Mouse (Mus musculus) stomach, embryonic 16.5 days (tissue): ENCODE measurements around the gene Ccl22. TPM values are rescaled to one million over a fixed set of nuclear protein-coding genes. Genes with fewer than 3 reads are reported as not detected.
A peak's percentile ranks its signal among the peaks of the same experiment; 100 is the strongest.

ENCODE experiments used
- ATAC-seq: fragments of 200-750 bp; cut with Nextera tagmentation; 2 replicates; pipeline ENCODE4 v1.8.0; 2017; ENCODE audit warnings: moderate number of reproducible peaks, moderate TSS enrichment; ENCODE audit not compliant: insufficient read depth, low FRiP score
- H3K27ac ChIP-seq: fragments of 300-500 bp; sonication (generic); 2 replicates; pipeline ENCODE4 v1.5.1; 2014; ENCODE audit warnings: low read length
- H3K27me3 ChIP-seq: fragments of 300-500 bp; sonication (generic); 2 replicates; pipeline ENCODE4 v1.6.1; 2014; ENCODE audit warnings: low read length, control low read depth, mixed read lengths; ENCODE audit not compliant: control insufficient read depth, insufficient read depth
- H3K36me3 ChIP-seq: fragments of 300-500 bp; sonication (generic); 2 replicates; pipeline ENCODE4 v1.6.1; 2014; ENCODE audit warnings: low read length; ENCODE audit not compliant: control insufficient read depth, insufficient read depth
- H3K4me1 ChIP-seq: fragments of 300-500 bp; sonication (generic); 2 replicates; pipeline ENCODE4 v1.6.1; 2014; ENCODE audit warnings: low read length, control low read depth, mixed read lengths; ENCODE audit not compliant: control insufficient read depth, insufficient read depth
- H3K4me2 ChIP-seq: fragments of 300-500 bp; sonication (generic); 2 replicates; pipeline ENCODE4 v1.6.1; 2014; ENCODE audit warnings: low read depth, low read length, mixed read lengths
- H3K4me3 ChIP-seq: fragments of 300-500 bp; sonication (generic); replicated peaks from 2 replicates; pipeline ENCODE4 v1.5.1; 2014; ENCODE audit warnings: mild to moderate bottlenecking, low read length
- H3K9ac ChIP-seq: fragments of 300-500 bp; sonication (generic); 2 replicates; pipeline ENCODE4 v1.6.1; 2014; ENCODE audit warnings: low read length
- H3K9me3 ChIP-seq: fragments of 300-500 bp; sonication (generic); replicated peaks from 2 replicates; pipeline ENCODE4 v1.6.1; 2016; ENCODE audit warnings: low read length, control low read depth; ENCODE audit not compliant: control insufficient read depth
- WGBS: fragments of 180-500 bp; shearing (Covaris S2); extraction: QIAGEN DNeasy Blood & Tissue Kit; methylation state at CpG from one replicate; pipeline ENCODE4 v1.1.7; 2014; 5-methylcytosine and 5-hydroxymethylcytosine counted together
- polyA plus RNA-seq: library from polyadenylated mRNA; unstranded; fragments of >200 nt; fragmentation: Nextera tagmentation; extraction: Ambion mirVana; gene quantifications from 2 replicates; pipeline ENCODE4 v1.2.1, GENCODE M21; 2015

Gene Ccl22
- polyA plus RNA-seq = not detected in 2 replicates

- ATAC-seq = no peak
Observed at GRCm38 (mm10) chr8:94745476-94746184, at the start of gene Ccl22. Ccl22 (plus strand) TSS chr8:94745590.

GRCm38 (mm10) chr8:94695994-94696384 is 49.4 kb upstream of the Ccl22 start, which contains the start of gene Pllp:
Pllp (minus strand) TSS chr8:94696278.
- under 1% methylated on average over 41 of the region's 41 CpGs for WGBS
- H3K4me2 ChIP-seq = peak within 1 kb of the TSS; percentile 61
- H3K9ac ChIP-seq = peak within 1 kb of the TSS; percentile 76
- H3K27ac ChIP-seq = peak within 1 kb of the TSS; percentile 23; the same call in 1 of the 2 replicates
- peaks cover 35% of the 10 kb centered on the region for H3K27me3 ChIP-seq
- no peaks in the 10 kb centered on the region for H3K36me3 ChIP-seq
- no peaks in the 10 kb centered on the region for H3K9me3 ChIP-seq
- peak; percentile 88 for ATAC-seq
- H3K4me1 ChIP-seq = peaks cover 19% of the 10 kb centered on the region
- peak within 1 kb of the TSS; percentile 47 for H3K4me3 ChIP-seq

More at GRCm38 (mm10) chr8:94745476-94746184, at the start of gene Ccl22:
- no peaks in the 10 kb centered on the region for H3K36me3 ChIP-seq
- WGBS = 83% methylated on average over 7 of the region's 7 CpGs
- no peaks in the 10 kb centered on the region for H3K27me3 ChIP-seq
- no peak within 1 kb of the TSS for H3K9ac ChIP-seq
- H3K9me3 ChIP-seq = no peaks in the 10 kb centered on the region
- H3K4me1 ChIP-seq = no peaks in the 10 kb centered on the region
- no peak within 1 kb of the TSS for H3K4me2 ChIP-seq
- H3K27ac ChIP-seq = no peak within 1 kb of the TSS
- H3K4me3 ChIP-seq = no peak within 1 kb of the TSS

GRCm38 (mm10) chr8:94696566-94696965 is 48.8 kb upstream of the Ccl22 start:
- Histone ChIP-seq H3K9me3 (no peaks in the 10 kb centered on the region), H3K9ac (no peak overlapping the region), H3K4me1 (peaks cover 19% of the 10 kb centered on the region), H3K27ac (no peak overlapping the region), H3K4me2 (peak overlapping the region; percentile 61), H3K4me3 (peak overlapping the region; percentile 47), H3K36me3 (no peaks in the 10 kb centered on the region), H3K27me3 (peaks cover 35% of the 10 kb centered on the region)
- no peak for ATAC-seq
- 43% methylated on average over 3 of the region's 3 CpGs for WGBS

GRCm38 (mm10) chr8:94697956-94698355 is 47.4 kb upstream of the Ccl22 start:
- Histone ChIP-seq H3K4me2 (no peak overlapping the region), H3K4me1 (peaks cover 12% of the 10 kb centered on the region), H3K36me3 (no peaks in the 10 kb centered on the region), H3K4me3 (no peak overlapping the region), H3K9ac (no peak overlapping the region), H3K9me3 (no peaks in the 10 kb centered on the region), H3K27ac (no peak overlapping the region), H3K27me3 (peaks cover 35% of the 10 kb centered on the region)
- WGBS = 81% methylated on average over 6 of the region's 6 CpGs
- no peak for ATAC-seq

GRCm38 (mm10) chr8:94699366-94699765 is 46.0 kb upstream of the Ccl22 start:
- no peak overlapping the region for H3K4me2 ChIP-seq
- no peak overlapping the region for H3K9ac ChIP-seq
- H3K4me3 ChIP-seq = no peak overlapping the region
- WGBS = 69% methylated on average over 16 of the region's 16 CpGs
- ATAC-seq = no peak
- peaks cover 12% of the 10 kb centered on the region for H3K4me1 ChIP-seq
- no peaks in the 10 kb centered on the region for H3K36me3 ChIP-seq
- H3K27ac ChIP-seq = no peak overlapping the region
- peaks cover 27% of the 10 kb centered on the region for H3K27me3 ChIP-seq
- H3K9me3 ChIP-seq = no peaks in the 10 kb centered on the region

- no peaks in the 10 kb centered on the region for H3K9me3 ChIP-seq
- H3K9ac ChIP-seq = no peak overlapping the region
- 75% methylated on average over 4 of the region's 4 CpGs for WGBS
Observed at GRCm38 (mm10) chr8:94700421-94700935, 44.9 kb upstream of the Ccl22 start.

GRCm38 (mm10) chr8:94702156-94702555 is 43.2 kb upstream of the Ccl22 start:
- Histone ChIP-seq H3K27ac (no peak overlapping the region), H3K27me3 (peaks cover 5% of the 10 kb centered on the region; the same call in 1 of the 2 replicates), H3K4me3 (no peak overlapping the region), H3K9ac (no peak overlapping the region), H3K4me1 (peaks cover 7% of the 10 kb centered on the region), H3K9me3 (no peaks in the 10 kb centered on the region), H3K36me3 (no peaks in the 10 kb centered on the region), H3K4me2 (peak overlapping the region; percentile 83; the same call in 1 of the 2 replicates)
- WGBS = 71% methylated on average over 3 of the region's 3 CpGs
- no peak for ATAC-seq

More at GRCm38 (mm10) chr8:94700421-94700935, 44.9 kb upstream of the Ccl22 start:
- Histone ChIP-seq H3K4me3 (no peak overlapping the region), H3K36me3 (no peaks in the 10 kb centered on the region), H3K27ac (no peak overlapping the region), H3K4me1 (peaks cover 4% of the 10 kb centered on the region; the same call in 1 of the 2 replicates), H3K27me3 (peaks cover 19% of the 10 kb centered on the region), H3K4me2 (no peak overlapping the region)
- no peak for ATAC-seq

GRCm38 (mm10) chr8:94702844-94703813 is 42.3 kb upstream of the Ccl22 start:
- Histone ChIP-seq H3K9ac (peak overlapping the region; percentile 64), H3K27ac (peak overlapping the region; percentile 17; the same call in 1 of the 2 replicates), H3K27me3 (no peaks in the 10 kb centered on the region), H3K4me3 (peak overlapping the region; percentile 58), H3K4me2 (peak overlapping the region; percentile 83), H3K4me1 (peaks cover 11% of the 10 kb centered on the region), H3K36me3 (no peaks in the 10 kb centered on the region), H3K9me3 (no peaks in the 10 kb centered on the region)
- peak; percentile 81 for ATAC-seq
- WGBS = under 1% methylated on average over 35 of the region's 35 CpGs
